Mouse (Mus musculus) fibroblast of lung, adult 2 months (primary cell): ENCODE measurements at regions not wholly inside any gene's neighbourhood (a gene's known extent, or its start where the extent isn't known, plus 50 kb on each side); places are given as distances from the start of the nearest gene placed in this dataset.
A peak's percentile ranks its signal among the peaks of the same experiment; 100 is the strongest.

ENCODE experiments used
- DNase-seq: peaks from one replicate; pipeline ENCODE4 v3.0.0-alpha.2; 2011; ENCODE audit warnings: low read depth

GRCm38 (mm10) chr9:52591188-52591587 lies 88.4 kb downstream of the AI593442 start:
- DNase-seq, result no peak

DNA sequence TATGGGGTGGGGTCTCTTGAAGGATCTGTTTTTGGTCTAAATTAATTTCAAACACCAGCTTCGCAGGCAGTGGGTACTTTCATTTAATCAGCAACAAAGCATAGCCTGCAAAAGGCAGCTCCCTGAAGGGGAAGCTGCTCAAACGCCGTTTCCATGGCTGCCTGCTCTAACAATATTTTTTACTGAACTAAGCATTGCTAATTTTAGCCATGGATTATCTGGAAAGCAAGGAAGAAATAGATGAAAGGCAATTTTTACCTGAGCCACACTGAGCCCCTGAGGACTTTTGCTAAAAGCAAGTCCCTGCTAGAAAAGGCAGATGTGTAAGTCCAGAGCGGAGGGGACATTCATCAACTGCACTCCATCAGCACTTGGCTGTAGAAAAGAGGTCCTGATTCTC lies 105.5 kb downstream of the AI593442 start:
- no peak for DNase-seq

DNA sequence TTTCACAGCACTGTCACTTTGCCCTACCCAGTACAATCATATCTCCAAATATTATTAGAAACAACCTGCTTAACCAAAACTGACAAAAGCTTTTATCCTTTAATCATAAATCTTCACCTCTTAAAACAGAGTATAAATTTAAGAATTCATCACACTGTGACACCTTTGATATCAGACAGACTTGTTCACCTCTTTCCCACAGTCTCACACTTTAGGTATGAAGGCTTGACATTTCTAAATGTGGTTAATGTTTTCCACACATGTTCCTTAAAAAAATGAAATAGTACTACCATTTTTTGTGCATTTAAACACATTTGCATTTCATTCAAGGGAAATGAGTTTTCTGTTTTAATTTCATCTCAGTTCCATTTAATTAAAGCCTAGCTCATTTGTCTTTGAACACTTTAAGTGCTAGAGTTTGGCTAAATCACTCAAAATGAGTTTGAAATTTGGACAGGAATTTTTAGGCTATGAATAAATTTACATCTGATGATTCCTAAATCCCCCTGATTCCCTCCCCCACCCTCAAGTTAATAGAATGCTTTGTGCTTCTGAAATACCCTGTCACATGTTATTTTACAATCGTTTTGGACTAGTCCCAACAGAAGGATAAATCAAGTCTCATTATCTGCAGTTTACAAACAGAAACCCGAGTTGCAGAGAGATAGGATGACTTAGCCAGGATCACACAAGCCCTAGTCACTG lies 127.9 kb downstream of the AI593442 start:
- DNase-seq, result no peak

- no peak for DNase-seq
These were observed 133.5 kb downstream of the AI593442 start for GRCm38 (mm10) chr9:52546071-52546470.

- no peak for DNase-seq
These were observed 140.5 kb downstream of the AI593442 start for GRCm38 (mm10) chr9:52539086-52539485.

GRCm38 (mm10) chr9:52529444-52529915 lies 150.1 kb downstream of the AI593442 start:
- peak; percentile 75 for DNase-seq

DNA sequence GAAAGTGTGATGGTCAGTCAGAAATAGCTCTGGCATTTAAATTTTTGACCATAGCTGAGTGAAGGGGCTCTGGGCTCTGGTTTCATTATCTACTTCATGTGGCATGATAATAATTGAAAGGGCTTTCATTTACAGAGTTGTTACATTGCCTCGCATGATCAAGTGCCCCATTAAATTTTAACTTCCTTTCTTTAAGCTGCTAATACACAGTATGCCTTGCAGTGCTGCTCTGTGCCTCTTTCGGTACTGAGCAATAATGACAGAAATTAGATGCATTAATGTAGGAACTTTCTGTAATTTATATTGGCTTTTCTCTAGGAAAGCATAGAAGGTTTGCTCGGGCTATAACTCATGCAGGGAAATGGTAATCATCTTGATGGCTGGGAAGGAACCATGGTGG lies 179.1 kb downstream of the AI593442 start:
- no peak for DNase-seq

DNA sequence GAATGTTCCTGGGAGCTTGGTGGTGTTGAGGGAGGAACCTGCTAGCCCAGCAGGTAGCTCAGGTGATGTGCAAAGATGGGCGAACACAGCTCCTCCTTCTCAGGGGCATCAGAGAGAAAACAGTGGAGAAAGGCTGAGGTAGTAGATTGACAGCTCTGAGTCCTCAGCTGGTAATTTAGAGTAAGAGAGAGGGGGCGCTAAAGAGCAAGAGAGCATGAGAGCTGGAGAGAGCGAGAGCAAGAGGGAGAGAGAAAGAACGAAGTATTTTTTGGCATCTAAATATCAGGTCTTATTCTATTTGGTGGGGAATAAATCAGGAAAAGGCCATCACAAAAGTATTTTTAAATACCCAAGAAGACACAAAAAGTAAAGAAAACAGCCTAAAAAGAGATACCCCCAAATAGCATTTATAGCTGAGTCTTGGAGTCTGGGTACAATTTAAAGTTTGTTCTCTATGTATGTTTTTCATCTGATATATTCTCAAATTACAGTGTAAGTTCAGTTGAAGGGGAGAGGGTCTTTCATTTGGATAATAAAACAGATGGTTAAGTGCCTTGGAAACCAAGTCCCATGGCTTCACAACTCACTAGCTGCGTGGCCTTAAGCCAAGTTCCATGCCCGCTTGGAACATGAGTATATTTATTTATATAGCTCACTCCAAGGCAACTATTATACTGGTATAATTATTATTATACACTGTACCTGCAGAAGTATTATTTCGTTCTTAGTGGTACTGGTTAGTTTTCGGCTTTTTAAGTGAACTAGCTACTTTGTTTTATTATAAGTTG lies 183.9 kb downstream of the AI593442 start:
- DNase-seq, result no peak

- DNase-seq, result no peak
These were observed 186.6 kb downstream of the AI593442 start for GRCm38 (mm10) chr9:52492947-52493505.

DNA sequence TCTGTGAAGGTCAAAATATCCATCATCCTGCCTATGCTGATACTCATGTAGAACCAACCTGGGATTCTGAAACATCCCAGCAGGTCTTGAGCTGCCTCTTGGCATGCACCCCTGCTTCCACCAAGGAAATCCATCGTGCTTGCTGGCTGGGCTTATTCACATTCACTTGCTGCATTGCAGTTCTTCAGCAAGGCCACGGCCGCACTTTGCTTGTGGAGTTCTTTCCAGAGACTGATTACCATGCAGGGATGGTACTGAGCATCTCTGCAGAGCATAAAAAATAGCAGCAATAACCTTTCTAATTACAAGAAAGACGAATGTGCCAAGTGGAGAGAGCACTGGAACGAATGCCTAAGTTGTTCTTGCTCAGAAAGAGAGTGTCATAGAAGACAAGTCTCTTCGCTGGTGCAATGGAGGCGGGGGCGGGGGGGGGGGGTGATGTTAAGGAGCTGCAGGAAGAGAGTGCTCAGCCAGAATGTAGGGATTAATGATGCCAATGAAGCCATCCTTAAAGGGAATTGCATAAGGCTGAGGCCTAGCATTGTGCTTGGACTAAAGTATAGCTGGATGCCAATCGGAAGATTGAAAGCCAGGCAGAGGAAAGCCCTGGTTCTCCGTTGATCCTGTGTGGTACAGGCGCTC lies 205.9 kb downstream of the AI593442 start:
- no peak for DNase-seq

GRCm38 (mm10) chr9:52472859-52473258 lies 206.7 kb downstream of the AI593442 start:
- DNase-seq, result peak; percentile 26

DNA sequence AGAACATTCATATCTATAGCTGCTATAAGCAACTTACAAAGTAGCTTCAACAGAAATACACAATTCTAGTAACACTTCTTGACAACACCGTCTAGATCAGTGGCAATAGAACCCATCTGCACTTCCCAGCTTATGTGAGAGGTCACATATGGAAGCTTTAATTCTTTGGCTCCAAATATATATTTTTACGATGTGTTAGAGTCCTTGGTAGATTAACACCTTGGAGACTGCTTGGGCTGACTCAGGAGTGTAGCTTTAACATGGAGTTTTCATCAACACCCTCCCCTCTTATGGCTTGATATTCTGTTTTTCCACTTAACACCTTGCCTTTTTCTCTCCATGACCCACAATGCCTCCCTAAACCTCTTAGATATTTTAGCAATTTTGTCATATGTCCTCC lies 221.1 kb downstream of the AI593442 start:
- DNase-seq, result no peak

GRCm38 (mm10) chr9:52454445-52454844 lies 225.1 kb downstream of the AI593442 start:
- DNase-seq, result no peak

DNA sequence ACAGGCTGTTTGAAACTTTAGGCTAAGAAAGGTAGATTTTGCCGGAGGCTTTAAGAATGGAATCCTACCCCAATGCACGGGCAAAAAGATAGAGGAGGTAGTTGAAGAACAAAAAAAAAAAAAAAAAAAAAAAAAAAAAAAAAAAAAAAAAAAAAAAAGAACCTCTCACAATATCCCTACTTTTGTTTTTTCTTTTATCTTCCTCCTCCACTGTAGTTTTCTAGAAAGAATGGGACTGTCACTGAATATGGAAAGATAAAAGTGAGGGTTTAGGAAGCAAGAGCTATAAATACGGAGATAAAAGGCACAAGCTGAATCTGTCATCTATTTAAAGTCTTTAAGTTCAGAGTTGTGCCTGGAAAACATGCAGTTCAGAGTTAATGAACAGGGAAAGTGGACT lies 227.8 kb downstream of the AI593442 start:
- no peak for DNase-seq

GRCm38 (mm10) chr9:52448245-52448644 lies 231.3 kb downstream of the AI593442 start:
- DNase-seq, result no peak

GRCm38 (mm10) chr9:52443228-52443627 lies 236.4 kb downstream of the AI593442 start:
- DNase-seq, result no peak

DNA sequence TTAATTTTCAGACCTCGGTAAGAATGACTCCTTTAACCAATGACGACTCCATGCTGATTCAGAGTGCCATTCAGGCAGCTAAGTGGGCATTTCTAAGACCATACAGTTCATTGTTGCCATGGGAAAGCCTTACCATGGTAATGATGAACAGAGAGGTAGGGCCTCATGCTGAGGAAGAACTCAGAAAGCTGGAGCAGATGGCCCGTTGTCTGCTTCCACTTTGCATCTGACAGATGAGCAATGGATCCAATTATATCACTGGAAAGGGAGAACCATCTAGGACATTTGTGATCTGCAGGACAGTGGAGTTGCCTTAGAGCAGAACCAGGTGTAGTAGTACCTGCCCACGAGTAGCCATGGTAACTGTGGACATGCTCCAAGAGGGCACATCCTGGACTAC lies 245.4 kb downstream of the AI593442 start:
- DNase-seq, result no peak

- DNase-seq, result no peak
These were observed 254.2 kb downstream of the AI593442 start for GRCm38 (mm10) chr9:52425413-52425812.

- DNase-seq, result no peak
These were observed 254.2 kb upstream of the Zc3h12c start for GRCm38 (mm10) chr9:52422622-52423021.

- DNase-seq, result peak; percentile 13
These were observed 247.3 kb upstream of the Zc3h12c start for GRCm38 (mm10) chr9:52415706-52416105.

DNA sequence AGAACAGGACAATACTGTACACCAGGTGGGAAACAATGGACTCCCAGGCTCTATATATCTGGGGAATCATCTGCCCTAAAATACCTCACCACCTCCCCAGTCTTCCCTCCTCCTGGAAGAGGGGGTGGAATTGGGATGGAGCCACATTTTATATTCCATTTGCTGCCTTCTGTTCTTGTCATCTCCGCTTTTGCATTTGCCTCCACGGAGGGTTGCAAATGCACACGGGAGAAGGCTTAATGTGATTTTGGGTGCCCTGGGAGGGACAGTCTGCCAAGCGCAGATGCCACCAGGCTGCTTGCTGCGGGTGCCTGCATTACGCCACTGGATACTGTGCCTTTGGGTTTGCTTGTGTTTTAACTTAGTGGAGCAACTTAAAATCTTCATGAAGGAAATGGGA lies 239.5 kb upstream of the Zc3h12c start:
- no peak for DNase-seq

- DNase-seq, result no peak
These were observed 234.1 kb upstream of the Zc3h12c start for GRCm38 (mm10) chr9:52402496-52402895.

- DNase-seq, result no peak
These were observed 210.7 kb upstream of the Zc3h12c start for GRCm38 (mm10) chr9:52379031-52379430.
